Mouse (Mus musculus): Measurements from ENCODE around the gene Bcap29.

The Bcap29 gene

DNA sequence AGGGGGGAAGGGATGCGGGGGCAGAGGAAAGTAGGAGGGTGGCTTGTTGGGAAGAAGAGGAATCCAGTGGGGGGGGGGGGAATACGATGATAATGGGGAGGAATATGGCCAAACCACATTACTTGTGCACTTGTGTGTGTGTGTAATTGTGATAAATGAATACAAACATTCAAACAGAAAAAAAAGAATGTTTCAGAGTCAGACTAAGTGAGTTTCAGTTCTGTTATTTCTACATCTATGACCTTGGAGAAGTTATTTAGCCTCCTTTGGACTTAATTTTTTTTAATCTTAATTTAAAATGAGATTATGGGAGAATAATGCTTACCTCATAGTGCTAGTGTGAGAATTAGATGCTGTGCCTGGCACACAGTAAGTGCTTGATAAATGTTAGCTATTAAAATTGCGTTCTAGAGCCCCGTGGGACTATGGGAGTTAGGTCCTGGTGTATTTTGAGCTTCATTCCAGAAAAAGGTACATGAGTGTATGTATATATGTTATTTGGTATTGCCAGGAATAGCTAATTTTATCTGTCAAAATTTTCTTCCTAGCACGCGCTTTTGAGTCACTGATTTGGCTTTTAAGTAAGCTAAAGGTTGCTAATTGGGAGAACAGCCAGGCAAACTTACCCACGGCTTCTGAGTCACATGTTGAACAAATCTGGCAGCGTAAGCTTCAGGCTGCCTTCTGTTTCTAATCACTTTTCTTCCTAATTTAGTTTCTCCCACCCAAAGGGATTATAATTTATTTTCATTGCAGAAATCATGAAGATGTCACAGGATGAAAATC is 55.6 kb downstream of the Bcap29 start:
- DNase-seq (ENCODE audit: low read depth) = no peak

DNA sequence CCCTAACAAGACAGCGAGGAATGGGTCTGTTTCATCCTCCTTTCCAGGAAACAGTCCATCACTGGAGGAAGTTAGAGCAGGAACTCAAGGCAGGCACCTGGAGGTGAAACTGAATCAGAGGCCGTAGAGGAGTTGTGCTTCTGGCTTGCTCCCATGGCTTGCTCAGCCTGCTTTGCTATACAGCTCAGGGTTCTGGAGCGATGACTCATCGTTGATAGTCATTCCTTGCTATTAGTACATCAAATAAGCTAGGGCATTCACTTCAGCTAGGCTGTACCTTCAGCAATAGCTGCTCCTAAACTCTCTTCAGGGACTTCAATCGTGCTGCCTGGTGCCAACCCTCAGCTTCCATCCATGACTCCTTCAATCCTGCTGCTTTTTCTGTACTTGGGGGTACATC is 60.0 kb downstream of the Bcap29 start:
- no peak for DNase-seq (ENCODE audit: low read depth)

GRCm38 (mm10) chr12:31569784-31570183 is 64.7 kb downstream of the Bcap29 start:
- no peak for DNase-seq (ENCODE audit: low read depth)

DNA sequence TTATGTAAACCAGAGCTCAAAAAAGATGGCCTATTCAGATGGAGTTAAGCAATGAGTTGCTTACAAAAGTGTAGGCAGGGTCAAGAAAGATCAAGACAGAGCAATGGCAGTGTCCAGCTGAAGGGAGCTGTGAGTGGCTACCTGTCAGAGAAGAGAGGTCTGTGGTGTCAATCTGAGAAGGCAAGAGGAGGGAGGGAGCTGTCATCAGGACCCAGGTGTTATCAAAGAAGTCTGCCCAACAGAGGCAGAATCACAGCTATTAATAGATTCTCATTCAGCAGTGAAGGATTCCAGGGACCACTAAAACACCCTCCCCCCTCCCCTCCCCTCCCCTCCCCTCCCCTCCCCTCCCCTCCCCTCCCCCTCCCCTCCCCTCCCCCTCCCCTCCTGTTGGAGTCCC is 65.8 kb downstream of the Bcap29 start:
- no peak for DNase-seq (ENCODE audit: low read depth)

DNA sequence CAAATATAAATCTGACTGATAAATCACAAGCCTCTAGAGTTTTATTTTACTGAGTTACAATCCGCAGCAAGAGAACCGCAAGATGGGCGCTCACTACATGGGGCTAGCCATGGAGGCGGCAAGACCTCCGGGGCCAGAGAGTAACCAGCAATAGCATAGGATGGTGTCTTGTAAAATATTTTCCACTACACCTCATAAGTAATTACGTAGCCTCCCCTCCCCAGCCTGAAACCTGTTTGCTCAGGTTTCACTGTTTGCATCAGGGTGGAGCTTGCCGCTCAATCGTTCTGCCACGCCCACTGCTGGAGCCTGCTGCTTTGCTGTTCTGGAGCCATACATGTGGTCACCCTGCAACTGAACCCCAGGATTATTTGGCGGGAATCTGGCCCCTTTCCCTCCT is 66.9 kb downstream of the Bcap29 start:
- peak; percentile 42 for DNase-seq (ENCODE audit: low read depth)

DNA sequence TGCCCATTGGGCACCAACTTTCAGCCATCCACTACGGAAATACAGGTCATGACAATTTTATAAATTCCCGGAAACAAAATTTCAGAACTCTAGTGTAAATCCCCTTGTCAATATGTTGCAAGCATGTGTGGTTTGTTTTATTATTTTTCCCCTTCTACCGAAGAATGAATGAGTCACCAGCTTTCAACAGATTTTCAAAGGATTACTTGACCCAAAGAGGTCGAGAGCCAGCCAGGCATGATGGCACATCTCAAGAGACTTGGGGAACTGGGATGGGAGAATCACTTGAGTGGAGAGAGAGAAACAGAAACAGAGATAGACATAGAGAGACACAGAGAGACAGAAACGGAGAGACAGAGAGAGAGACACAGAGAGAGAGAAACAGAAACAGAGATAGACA is 73.7 kb downstream of the Bcap29 start:
- no peak for DNase-seq (ENCODE audit: low read depth)

GRCm38 (mm10) chr12:31560002-31560401 is 74.5 kb downstream of the Bcap29 start:
- no peak for DNase-seq (ENCODE audit: low read depth)

DNA sequence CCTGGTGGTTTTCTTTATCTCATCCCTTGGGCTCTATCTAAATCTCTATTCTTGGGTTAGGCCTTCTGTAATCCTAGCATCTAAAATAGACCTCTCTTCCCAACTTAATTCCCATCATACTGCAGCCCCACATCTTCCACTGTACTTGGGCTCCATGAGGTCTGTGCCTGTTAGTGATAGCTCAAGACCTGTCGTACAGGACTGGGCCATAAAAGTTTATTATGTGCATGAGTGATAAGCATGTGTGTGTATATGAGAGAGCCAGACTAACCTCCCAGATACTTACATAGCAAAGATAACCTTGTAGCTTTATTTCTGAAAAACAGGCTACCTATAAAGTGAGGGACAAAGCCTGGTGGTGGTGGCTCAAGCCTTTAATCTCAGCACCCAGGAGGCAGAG is 80.1 kb downstream of the Bcap29 start:
- DNase-seq (ENCODE audit: low read depth) = no peak

DNA sequence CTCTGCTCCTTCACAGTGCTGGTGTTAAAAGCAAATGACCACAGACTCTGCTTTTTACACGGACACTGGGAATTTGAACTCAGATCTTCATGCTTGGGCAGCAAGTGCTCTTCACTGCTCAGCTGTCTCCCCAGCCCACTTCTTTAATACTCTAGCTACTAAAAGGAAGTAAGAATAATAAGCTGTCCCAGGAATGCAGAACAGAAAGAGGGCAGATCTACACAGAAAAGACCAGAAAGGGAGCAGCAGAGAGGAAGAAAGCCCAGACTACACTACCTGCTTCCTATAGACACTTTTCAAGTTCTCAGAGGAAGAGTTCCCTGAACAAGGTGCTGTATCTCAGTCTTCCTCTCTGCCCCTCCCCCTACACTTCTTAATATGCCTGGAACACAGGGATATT is 83.2 kb downstream of the Bcap29 start:
- no peak for DNase-seq (ENCODE audit: low read depth)

GRCm38 (mm10) chr12:31546061-31546460 is 88.4 kb downstream of the Bcap29 start:
- DNase-seq (ENCODE audit: low read depth) = no peak

DNA sequence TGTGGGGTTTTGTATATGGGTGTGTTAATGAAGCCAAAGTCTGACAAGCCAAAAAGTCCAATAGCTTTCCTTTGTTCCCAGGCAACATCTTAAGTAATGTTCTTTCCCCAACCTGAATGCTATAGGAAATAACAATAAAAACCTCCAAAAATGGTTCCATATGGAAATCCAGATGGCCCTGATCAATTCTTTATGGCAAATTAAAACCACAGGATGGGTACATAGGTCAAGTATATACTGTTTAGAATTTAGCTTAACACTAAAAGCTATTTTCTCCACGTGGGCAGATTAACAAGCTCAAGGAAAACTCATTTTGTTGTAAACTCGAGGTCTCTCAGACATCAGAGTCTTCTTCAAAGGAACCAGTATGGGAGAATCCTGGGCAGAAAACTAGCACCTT is 89.2 kb downstream of the Bcap29 start:
- no peak for DNase-seq (ENCODE audit: low read depth)

DNA sequence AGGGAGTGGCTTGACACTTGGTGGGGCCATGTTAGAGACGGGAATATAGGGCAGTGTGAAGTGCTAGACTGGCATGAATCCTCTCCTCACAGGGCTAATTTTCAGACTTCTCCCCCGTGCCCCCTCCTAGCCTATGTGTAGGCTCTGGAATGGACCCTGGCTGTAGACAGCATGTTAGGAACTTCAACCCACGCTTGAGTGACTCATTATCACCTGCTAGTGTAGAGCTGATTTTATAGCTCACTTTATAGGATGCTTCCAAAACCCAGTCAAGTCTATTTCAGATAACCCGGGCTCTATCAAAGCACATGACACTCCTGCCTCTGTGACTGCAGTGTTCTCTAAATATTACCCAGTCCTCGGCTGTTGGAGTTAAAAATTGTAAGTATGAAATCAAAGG is 92.9 kb downstream of the Bcap29 start:
- DNase-seq (ENCODE audit: low read depth) = no peak
